Mouse (Mus musculus) testis, adult 2 months (tissue): Measurements from ENCODE around the gene Siglecg.

Source experiments
- CTCF ChIP-seq: fragments of 200-500 bp; IDR thresholded peaks from 2 replicates; pipeline ENCODE4 v1.5.1; 2012; ENCODE audit warnings: low read depth, mild to moderate bottlenecking, inconsistent platforms, low read length, moderate library complexity; ENCODE audit not compliant: control insufficient read depth, insufficient read depth, insufficient replicate concordance
- POLR2A ChIP-seq: fragments of 200-500 bp; IDR thresholded peaks from 2 replicates; pipeline ENCODE4 v1.6.1; 2012; ENCODE audit warnings: low read depth, mild to moderate bottlenecking, inconsistent platforms, low read length, moderate library complexity; ENCODE audit not compliant: control insufficient read depth

DNA sequence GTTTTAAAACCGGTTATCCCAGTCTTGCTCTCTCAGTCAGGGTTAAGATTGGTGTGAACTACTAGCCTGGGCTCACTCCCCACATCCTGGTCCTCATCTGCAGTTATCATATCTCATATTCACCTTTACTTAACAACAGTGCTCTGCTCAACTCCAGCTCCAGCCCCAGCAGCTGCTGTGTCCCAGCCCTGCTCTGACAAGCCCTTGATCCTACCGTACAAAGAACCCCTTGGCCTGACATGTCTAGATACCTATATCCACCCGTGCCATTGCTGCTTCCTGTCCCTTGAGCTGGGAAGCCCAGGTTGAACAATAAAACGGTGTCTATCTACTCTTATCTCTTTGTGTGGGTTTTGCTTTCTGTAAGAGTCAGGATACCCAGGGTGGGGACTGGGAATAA is 21.5 kb downstream of the Siglecg start:
- TF ChIP-seq CTCF (no peak), POLR2A (no peak)
